Mouse (Mus musculus): ENCODE measurements around the gene Pcca. TPM values are rescaled to one million over a fixed set of nuclear protein-coding genes. Genes with fewer than 3 reads are reported as not detected.

Gene Pcca
- total RNA-seq, 4 experiments from 2014 or later, result 37.4 to 44.9 (median 44.0) TPM

- no peak for DNase-seq (ENCODE audit: low spot score in 2 of 2)
These were observed 383.6 kb downstream of the Pcca start for GRCm38 (mm10) chr14:122917676-122918075.

GRCm38 (mm10) chr14:122920011-122920410 is 385.9 kb downstream of the Pcca start:
- no peak for DNase-seq (ENCODE audit: low spot score in 2 of 2)

GRCm38 (mm10) chr14:122936460-122936859 is 402.3 kb downstream of the Pcca start:
- no peak for DNase-seq (ENCODE audit: low spot score in 2 of 2)

Other genes with a start within 250 kb of the Pcca start
- gene Gm5089, start 83.2 kb upstream of the Pcca start, total RNA-seq (2022), result under 1 TPM; 0.32 to 0.92 (median 0.55) TPM
- gene Zic5, start 68.6 kb upstream of the Pcca start, total RNA-seq (2022), result 1 to 10 TPM; 2.6 to 6.1 (median 4.2) TPM
- 10 to 100 TPM; 15.0 to 20.8 (median 18.6) TPM for gene Zic2, start 58.9 kb upstream of the Pcca start, total RNA-seq (2022)
- under 1 TPM in 1 of 4 experiments, not detected in 3; 0.51 TPM for gene Gm10837, start 43.7 kb upstream of the Pcca start, total RNA-seq (2022)

All from layer of hippocampus, adult 8-10 months (tissue).